Mouse (Mus musculus) heart, adult 2 months (tissue): Measurements from ENCODE around the gene Fads6. TPM values are rescaled to one million over a fixed set of nuclear protein-coding genes. Genes with fewer than 3 reads are reported as not detected.

Experiments
- DNase-seq, 2 experiments: peaks; one replicate each; pipeline ENCODE4 v3.0.0; 2021
- H3K27ac ChIP-seq: fragments of 200-600 bp; 2 replicates; pipeline ENCODE4 v1.8.1; 2022
- H3K27me3 ChIP-seq: fragments of 200-500 bp; 2 replicates; pipeline ENCODE4 v1.6.1; 2012; ENCODE audit warnings: mild to moderate bottlenecking, low read length, inconsistent platforms, mixed read lengths; ENCODE audit not compliant: control insufficient read depth, insufficient read depth
- H3K36me3 ChIP-seq: fragments of 200-500 bp; 2 replicates; pipeline ENCODE4 v1.6.1; 2012; ENCODE audit warnings: low read length, inconsistent platforms; ENCODE audit not compliant: control insufficient read depth, insufficient read depth
- H3K4me1 ChIP-seq: fragments of 200-500 bp; 2 replicates; pipeline ENCODE4 v1.6.1; 2011; ENCODE audit warnings: low read length; ENCODE audit not compliant: control insufficient read depth, insufficient read depth
- H3K4me3 ChIP-seq: fragments of 200-600 bp; 2 replicates; pipeline ENCODE4 v1.8.1; 2022
- H3K79me2 ChIP-seq: fragments of 200-500 bp; replicated peaks from 2 replicates; pipeline ENCODE4 v1.6.1; 2012; ENCODE audit warnings: mild to moderate bottlenecking, inconsistent platforms, low read length, moderate library complexity, mixed read lengths; ENCODE audit not compliant: control insufficient read depth, insufficient read depth
- H3K9ac ChIP-seq: fragments of 200-500 bp; 2 replicates; pipeline ENCODE4 v1.6.1; 2012; ENCODE audit warnings: low read depth, mild to moderate bottlenecking, control low read depth, inconsistent platforms, low read length, mixed read lengths
- CTCF ChIP-seq: fragments of 200-600 bp; IDR thresholded peaks from 2 replicates; pipeline ENCODE4 v1.8.1; 2022; ENCODE audit warnings: antibody characterized with exemption, mild to moderate bottlenecking, moderate library complexity
- EP300 ChIP-seq: fragments of 200-500 bp; IDR thresholded peaks from 2 replicates; pipeline ENCODE4 v1.6.1; 2011; ENCODE audit warnings: low read depth, low read length, control low read depth; ENCODE audit not compliant: insufficient read depth
- POLR2A ChIP-seq: fragments of 200-500 bp; IDR thresholded peaks from 2 replicates; pipeline ENCODE4 v1.6.1; 2011; ENCODE audit warnings: mild to moderate bottlenecking, low read depth, low read length, control low read depth; ENCODE audit not compliant: insufficient read depth
- WGBS: fragments of 180-500 bp; shearing (Covaris S2); methylation state at CpG from one replicate; pipeline ENCODE4 v1.1.7; 2018; 5-methylcytosine and 5-hydroxymethylcytosine counted together
- intact Hi-C: fragments of 180-260 bp; cut with DNase I; formaldehyde crosslinking; loops from one replicate; pipeline ENCODE4 v1.15.1; 2025
- polyA plus RNA-seq: library from polyadenylated mRNA; depleted of rRNA; stranded (reverse); fragments of >200 nt; gene quantifications from 2 replicates; pipeline ENCODE4 v1.2.3, GENCODE M21; 2012
- total RNA-seq, 2 experiments: library from RNA; stranded (reverse); gene quantifications; 2 replicates each; pipeline ENCODE4 v1.2.3; 2021

The Fads6 gene
- total and polyA plus RNA-seq, 3 experiments, result 1.6 to 1.9 (median 1.8) TPM

- no peak for DNase-seq
- intact Hi-C loops, result loop anchor here (5.0 kb wide), 1 partner anchor 191 kb away; no protein-coding TSS in a partner anchor
- peaks cover 1% of the 10 kb centered on the region for H3K4me1 ChIP-seq
- H3K4me3 ChIP-seq, result no peak overlapping the region
- no peaks in the 10 kb centered on the region for H3K27me3 ChIP-seq
- WGBS, result 60% methylated on average over 7 of the region's 7 CpGs
- H3K9ac ChIP-seq, result no peak overlapping the region
- TF ChIP-seq POLR2A, result no peak
- no peak for TF ChIP-seq EP300
- TF ChIP-seq CTCF, result no peak
- no peaks in the 10 kb centered on the region for H3K79me2 ChIP-seq
- no peak overlapping the region for H3K27ac ChIP-seq
- no peaks in the 10 kb centered on the region for H3K36me3 ChIP-seq
Observed at GRCm38 (mm10) chr11:115273735-115274134, 23.7 kb downstream of the Fads6 start.

GRCm38 (mm10) chr11:115272894-115273498 is 24.5 kb downstream of the Fads6 start:
- TF ChIP-seq POLR2A, result no peak
- TF ChIP-seq CTCF, result no peak
- no peak for TF ChIP-seq EP300
- Histone ChIP-seq H3K4me1 (peaks cover 1% of the 10 kb centered on the region), H3K27me3 (no peaks in the 10 kb centered on the region), H3K9ac (no peak overlapping the region), H3K36me3 (no peaks in the 10 kb centered on the region), H3K79me2 (no peaks in the 10 kb centered on the region), H3K4me3 (no peak overlapping the region), H3K27ac (no peak overlapping the region)
- intact Hi-C loops, result loop anchor here (5.0 kb wide), 1 partner anchor 191 kb away; no protein-coding TSS in a partner anchor
- WGBS, result 67% methylated on average over 10 of the region's 10 CpGs
- no peak for DNase-seq

GRCm38 (mm10) chr11:115271481-115271880 is 26.0 kb downstream of the Fads6 start:
- DNase-seq, result no peak
- intact Hi-C loops, result loop anchor here (2.0 to 5.0 kb wide), 2 partner anchors 111 to 189 kb away; no protein-coding TSS in a partner anchor
- WGBS, result 78% methylated on average over 10 of the region's 10 CpGs
- H3K36me3 ChIP-seq, result no peaks in the 10 kb centered on the region
- no peak for TF ChIP-seq POLR2A
- TF ChIP-seq CTCF, result no peak
- no peak for TF ChIP-seq EP300
- no peak overlapping the region for H3K27ac ChIP-seq
- H3K9ac ChIP-seq, result no peak overlapping the region
- H3K4me1 ChIP-seq, result no peaks in the 10 kb centered on the region; the same call in 1 of the 2 replicates
- H3K4me3 ChIP-seq, result no peak overlapping the region
- H3K27me3 ChIP-seq, result peaks cover 4% of the 10 kb centered on the region
- no peaks in the 10 kb centered on the region for H3K79me2 ChIP-seq

- intact Hi-C loops, result loop anchor here (2.0 to 5.0 kb wide), 2 partner anchors 110 to 189 kb away; no protein-coding TSS in a partner anchor
- Histone ChIP-seq H3K4me3 (no peak overlapping the region), H3K27me3 (peaks cover 5% of the 10 kb centered on the region)
Observed at GRCm38 (mm10) chr11:115271052-115271451, 26.4 kb downstream of the Fads6 start.

GRCm38 (mm10) chr11:115270148-115270861 is 27.2 kb downstream of the Fads6 start:
- TF ChIP-seq POLR2A (no peak), CTCF (0 out of 2 replicates have a peak, but pooled peaks have one; percentile 99), EP300 (peak; percentile 72; the same call in 1 of the 2 replicates)
- no peaks in the 10 kb centered on the region for H3K79me2 ChIP-seq
- H3K27ac ChIP-seq, result no peak overlapping the region
- no peak overlapping the region for H3K9ac ChIP-seq
- no peak overlapping the region for H3K4me3 ChIP-seq
- DNase-seq, result peak; percentile 71 to 84
- no peaks in the 10 kb centered on the region; the same call in 1 of the 2 replicates for H3K4me1 ChIP-seq
- H3K27me3 ChIP-seq, result peaks cover 9% of the 10 kb centered on the region
- no peaks in the 10 kb centered on the region for H3K36me3 ChIP-seq
- intact Hi-C loops, result loop anchor here (1.0 to 5.0 kb wide), 3 partner anchors 68 to 188 kb away; no protein-coding TSS in a partner anchor
- 31% methylated on average over 19 of the region's 19 CpGs for WGBS

More at GRCm38 (mm10) chr11:115271052-115271451, 26.4 kb downstream of the Fads6 start:
- H3K9ac ChIP-seq, result no peak overlapping the region
- no peaks in the 10 kb centered on the region for H3K79me2 ChIP-seq
- H3K27ac ChIP-seq, result no peak overlapping the region
- DNase-seq, result no peak
- H3K36me3 ChIP-seq, result no peaks in the 10 kb centered on the region
- no peaks in the 10 kb centered on the region; the same call in 1 of the 2 replicates for H3K4me1 ChIP-seq
- WGBS, result 75% methylated on average over 9 of the region's 9 CpGs
- TF ChIP-seq CTCF, result no peak
- no peak for TF ChIP-seq POLR2A
- TF ChIP-seq EP300, result no peak
